Mouse (Mus musculus) liver (tissue): Measurements from ENCODE around the gene Gm15262.
"Not testable (repeated sequence)": the region's sequence is repeated elsewhere in the genome, so short reads cannot be mapped to it uniquely, and the experiment has no call there.

Experiments
- DNase-seq: peaks from one replicate; pipeline ENCODE4 v3.0.0-alpha.2; 2020; ENCODE audit warnings: mixed read lengths

Gene Gm15262

DNA sequence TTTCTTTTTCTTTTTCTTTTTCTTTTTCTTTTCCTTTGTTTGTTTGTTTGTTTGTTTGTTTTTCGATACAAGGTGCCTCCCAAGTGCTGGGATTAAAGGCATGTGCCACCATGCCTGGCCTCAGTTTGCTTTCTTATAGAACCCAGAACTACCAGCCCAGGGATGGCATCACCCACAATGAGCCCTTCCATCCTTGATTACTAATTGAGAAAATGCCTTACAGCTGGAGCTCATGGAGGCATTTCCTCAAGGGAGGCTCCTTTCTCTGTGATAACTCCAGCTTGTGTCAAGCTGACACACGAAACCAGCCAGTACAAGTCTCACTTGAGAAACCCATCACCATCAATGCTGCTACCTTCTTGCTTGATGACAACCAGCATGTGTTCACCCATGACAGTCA lies at the start of gene Gm15262:
Gm15262 (plus strand) TSS at position 301 of the 400 bp plus-strand sequence.
- not testable (repeated sequence) for DNase-seq

- no peak for DNase-seq
Measured at GRCm38 (mm10) chrX:161308131-161308530, 20.9 kb downstream of the Gm15262 start.

GRCm38 (mm10) chrX:161316443-161316842 lies 29.2 kb downstream of the Gm15262 start:
- no peak for DNase-seq

- DNase-seq, result no peak
Measured at GRCm38 (mm10) chrX:161370927-161371326, 83.7 kb downstream of the Gm15262 start.

- DNase-seq, result no peak
Measured at GRCm38 (mm10) chrX:161371461-161371860, 84.2 kb downstream of the Gm15262 start.

DNA sequence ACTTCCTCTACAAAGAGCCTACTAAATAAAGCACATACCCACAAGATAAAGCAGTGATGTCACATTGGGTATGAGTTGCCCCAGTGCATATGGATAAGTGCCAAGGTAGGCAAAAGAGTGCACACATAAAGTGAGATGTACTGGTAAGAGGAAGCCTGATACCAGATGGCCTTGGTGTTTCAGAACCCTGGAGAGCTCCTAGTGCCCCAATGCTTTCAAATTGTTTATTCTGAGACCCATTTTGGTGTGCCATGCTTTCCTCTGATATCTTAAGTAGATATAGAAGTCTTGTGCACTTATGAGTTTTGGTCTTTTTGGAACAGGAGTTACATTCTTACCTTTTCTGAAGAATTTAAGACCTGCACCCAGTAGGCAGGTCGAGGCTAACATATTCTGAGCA lies 88.3 kb downstream of the Gm15262 start:
- DNase-seq, result no peak

GRCm38 (mm10) chrX:161385791-161386190 lies 98.5 kb downstream of the Gm15262 start:
- peak; percentile 43 for DNase-seq

DNA sequence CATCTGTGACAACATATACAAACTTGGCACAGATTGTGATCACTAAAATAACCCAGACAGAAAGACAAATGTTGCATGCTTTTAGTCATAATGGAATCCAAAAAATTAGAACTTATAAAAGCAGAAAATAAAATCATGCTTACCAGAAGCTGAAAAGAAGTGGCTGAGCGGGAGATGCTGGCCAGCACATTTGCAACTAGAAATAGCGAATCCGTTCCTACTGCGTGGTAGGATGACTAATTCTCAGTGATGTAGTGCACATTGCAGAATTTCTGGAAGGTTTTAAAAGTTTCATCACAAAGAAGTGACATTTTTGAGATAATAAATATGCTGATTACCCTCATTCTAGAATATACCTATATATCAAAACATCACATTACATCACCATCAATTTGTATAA lies 100.7 kb downstream of the Gm15262 start:
- no peak for DNase-seq

DNA sequence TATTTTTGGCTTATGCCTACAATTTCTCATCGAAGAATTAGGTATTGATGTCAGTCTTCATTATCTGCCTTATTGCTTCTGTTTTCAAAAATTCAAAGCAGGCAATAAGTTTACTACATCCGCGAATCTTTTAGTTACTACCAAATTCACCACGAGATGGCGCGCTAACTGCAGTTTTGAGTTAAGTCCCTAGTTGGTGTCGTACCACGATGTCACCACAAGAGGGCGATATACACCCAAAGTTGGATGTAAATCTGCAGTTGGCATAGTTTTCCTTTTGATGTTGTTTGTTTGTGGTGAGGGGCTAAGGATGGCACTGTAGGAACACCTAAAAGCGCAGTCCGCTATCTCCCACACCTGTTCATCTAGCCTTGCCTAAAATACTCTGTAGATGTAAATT lies 111.9 kb downstream of the Gm15262 start:
- DNase-seq, result peak; percentile 74

DNA sequence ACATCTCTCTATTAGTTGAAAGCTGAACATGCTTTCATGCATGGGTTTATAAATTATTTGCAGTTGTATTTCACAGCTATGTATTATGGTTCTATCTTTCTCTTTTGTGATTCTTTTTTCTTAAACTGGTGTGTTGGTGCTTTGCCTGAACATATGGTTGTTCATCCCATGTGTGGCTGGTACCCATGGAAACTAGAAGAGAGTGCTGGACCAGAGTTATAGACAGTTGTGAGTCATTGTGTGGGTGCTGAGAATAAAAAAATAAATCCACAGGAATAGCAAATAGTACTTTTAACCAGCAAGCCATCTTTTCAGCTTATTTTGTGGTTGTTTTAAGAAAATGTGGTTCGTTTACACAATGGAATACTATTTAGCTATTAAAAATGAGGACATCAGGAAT lies 123.9 kb downstream of the Gm15262 start:
- DNase-seq, result no peak
